Mouse (Mus musculus): ENCODE measurements around the gene Trpm8.

- TF ChIP-seq MAX (IDR thresholded peaks at IDR 0.05; ENCODE audit: low read depth): no peak
- no peak for TF ChIP-seq POLR2A (IDR thresholded peaks at IDR 0.05; ENCODE audit: insufficient read length, low read depth)
- no peak for TF ChIP-seq E2F4 (IDR thresholded peaks at IDR 0.05; ENCODE audit: insufficient read depth)
- no peak for TF ChIP-seq POLR2AphosphoS2 (IDR thresholded peaks at IDR 0.05; ENCODE audit: insufficient read length, low read depth)
- TF ChIP-seq TCF12 (IDR thresholded peaks at IDR 0.05; ENCODE audit: insufficient read depth, poor library complexity, severe bottlenecking): no peak
- no peak for TF ChIP-seq USF1 (IDR thresholded peaks at IDR 0.05; ENCODE audit: low read depth)
- no peak for TF ChIP-seq CEBPB (IDR thresholded peaks at IDR 0.05; ENCODE audit: insufficient read depth, poor library complexity, severe bottlenecking)
- TF ChIP-seq REST (IDR thresholded peaks at IDR 0.05; ENCODE audit: insufficient read depth, insufficient read length): no peak
- no peak for TF ChIP-seq MYOG (IDR thresholded peaks at IDR 0.05; ENCODE audit: control insufficient read depth in 1 of 3, insufficient read depth in 1 of 3, insufficient read length in 2 of 3, low read depth in 2 of 3)
Measured at GRCm38 (mm10) chr1:88434057-88434456, 156.6 kb downstream of the Trpm8 start.
